Mouse (Mus musculus): ENCODE measurements around the gene Dcun1d1. TPM values are rescaled to one million over a fixed set of nuclear protein-coding genes. Genes with fewer than 3 reads are reported as not detected.

The Dcun1d1 gene
- total RNA-seq (2021), result 10 to 100 TPM; 74.5 to 78.0 TPM
- long read RNA-seq, experiment 1, full-length matches to known transcripts, result 29 of 46 reads
- long read RNA-seq, experiment 1, partial matches to known transcripts, result 9 of 46 reads
- long read RNA-seq, experiment 1, other reads (novel, unspliced or antisense), result 8 of 46 reads
- long read RNA-seq, experiment 2, full-length matches to known transcripts, result 4 of 11 reads
- long read RNA-seq, experiment 2, partial matches to known transcripts, result 0 of 11 reads
- long read RNA-seq, experiment 2, other reads (novel, unspliced or antisense), result 7 of 11 reads

GRCm38 (mm10) chr3:35937345-35937744 lies at the start of gene Dcun1d1:
Dcun1d1 (minus strand) TSS chr3:35937445.
- DNase-seq, result no peak

- no peak for DNase-seq
Measured at GRCm38 (mm10) chr3:35986266-35986665, 49.0 kb upstream of the Dcun1d1 start.

GRCm38 (mm10) chr3:35973551-35973950 lies 36.3 kb upstream of the Dcun1d1 start:
- DNase-seq, result peak; percentile 22 to 35

GRCm38 (mm10) chr3:35972985-35973384 lies 35.7 kb upstream of the Dcun1d1 start:
- DNase-seq, result peak in 1 of 2 experiments; percentile 12

- DNase-seq, result no peak
Measured at GRCm38 (mm10) chr3:35971149-35971548, 33.9 kb upstream of the Dcun1d1 start.

- DNase-seq, result peak in 1 of 2 experiments; percentile 30
Measured at GRCm38 (mm10) chr3:35970441-35970840, 33.2 kb upstream of the Dcun1d1 start.

- no peak for DNase-seq
Measured at GRCm38 (mm10) chr3:35967366-35967921, 30.2 kb upstream of the Dcun1d1 start.

GRCm38 (mm10) chr3:35966493-35966892 lies 29.2 kb upstream of the Dcun1d1 start:
- DNase-seq, result no peak

- DNase-seq, result no peak
Measured at GRCm38 (mm10) chr3:35964928-35965327, 27.7 kb upstream of the Dcun1d1 start.

- DNase-seq, result peak; percentile 31 to 39
Measured at GRCm38 (mm10) chr3:35963921-35964320, 26.7 kb upstream of the Dcun1d1 start.

- no peak for DNase-seq
Measured at GRCm38 (mm10) chr3:35963401-35963800, 26.2 kb upstream of the Dcun1d1 start.

GRCm38 (mm10) chr3:35962967-35963366 lies 25.7 kb upstream of the Dcun1d1 start:
- DNase-seq, result no peak

- no peak for DNase-seq
Measured at GRCm38 (mm10) chr3:35957230-35957629, 20.0 kb upstream of the Dcun1d1 start.

GRCm38 (mm10) chr3:35954901-35955575 lies 17.8 kb upstream of the Dcun1d1 start:
- no peak for DNase-seq

GRCm38 (mm10) chr3:35953816-35954215 lies 16.6 kb upstream of the Dcun1d1 start:
- no peak for DNase-seq

GRCm38 (mm10) chr3:35953184-35953583 lies 15.9 kb upstream of the Dcun1d1 start:
- no peak for DNase-seq

GRCm38 (mm10) chr3:35948197-35948596 lies 11.0 kb upstream of the Dcun1d1 start:
- DNase-seq, result no peak

- DNase-seq, result no peak
Measured at GRCm38 (mm10) chr3:35940520-35941135, 3.4 kb upstream of the Dcun1d1 start.

- no peak for DNase-seq
Measured at GRCm38 (mm10) chr3:35940047-35940446, 2.8 kb upstream of the Dcun1d1 start.

- peak; percentile 33 to 55 for DNase-seq
Measured at GRCm38 (mm10) chr3:35933405-35933777, 3.9 kb downstream of the Dcun1d1 start.

- peak; percentile 90 to 92 for DNase-seq
Measured at GRCm38 (mm10) chr3:35932735-35933404, 4.4 kb downstream of the Dcun1d1 start.
